Mouse (Mus musculus): ENCODE data around the gene Gm28308. TPM values are rescaled to one million over a fixed set of nuclear protein-coding genes. Genes with fewer than 3 reads are reported as not detected.

Gene Gm28308
- polyA plus RNA-seq, 1 experiment from 2014 or later = not detected

GRCm38 (mm10) chr6:52226569-52227257, 13.6 kb upstream of the Gm28308 start:
- H3K4me3 ChIP-seq = no peak overlapping the region
- H3K36me3 ChIP-seq = no peaks in the 10 kb centered on the region
- H3K4me1 ChIP-seq = peaks cover 19% of the 10 kb centered on the region
- H3K27ac ChIP-seq = no peak overlapping the region
- H3K9me3 ChIP-seq = no peaks in the 10 kb centered on the region
- H3K27me3 ChIP-seq (ENCODE audit: insufficient read depth, poor library complexity, severe bottlenecking) = peaks cover 99% of the 10 kb centered on the region
- DNase-seq (ENCODE audit: low spot score) = no peak
- 4% methylated on average over 26 of the region's 26 CpGs for WGBS

- DNase-seq (ENCODE audit: low spot score) = no peak
- Histone ChIP-seq H3K27ac (no peak overlapping the region), H3K36me3 (no peaks in the 10 kb centered on the region), H3K4me3 (peak overlapping the region; percentile 31; the same call in 1 of the 2 replicates), H3K9me3 (no peaks in the 10 kb centered on the region), H3K27me3 (ENCODE audit: insufficient read depth, poor library complexity, severe bottlenecking) (peaks cover 100% of the 10 kb centered on the region), H3K4me1 (peaks cover 25% of the 10 kb centered on the region)
- 2% methylated on average over 69 of the region's 69 CpGs for WGBS
Measured at GRCm38 (mm10) chr6:52225612-52226568, 12.8 kb upstream of the Gm28308 start.

GRCm38 (mm10) chr6:52224895-52225611, 11.9 kb upstream of the Gm28308 start:
- Histone ChIP-seq H3K27me3 (ENCODE audit: insufficient read depth, poor library complexity, severe bottlenecking) (peaks cover 100% of the 10 kb centered on the region), H3K4me1 (peaks cover 21% of the 10 kb centered on the region), H3K27ac (no peak overlapping the region), H3K9me3 (no peaks in the 10 kb centered on the region), H3K4me3 (peak overlapping the region; percentile 31), H3K36me3 (no peaks in the 10 kb centered on the region)
- WGBS = 1% methylated on average over 32 of the region's 36 CpGs
- DNase-seq (ENCODE audit: low spot score) = no peak

- no peak for DNase-seq (ENCODE audit: low spot score)
- 2% methylated on average over 24 of the region's 24 CpGs for WGBS
- Histone ChIP-seq H3K36me3 (no peaks in the 10 kb centered on the region), H3K9me3 (no peaks in the 10 kb centered on the region), H3K27me3 (ENCODE audit: insufficient read depth, poor library complexity, severe bottlenecking) (peaks cover 100% of the 10 kb centered on the region), H3K4me1 (peaks cover 20% of the 10 kb centered on the region), H3K27ac (no peak overlapping the region), H3K4me3 (peak overlapping the region; percentile 15; the same call in 1 of the 2 replicates)
Measured at GRCm38 (mm10) chr6:52223939-52224760, 11.0 kb upstream of the Gm28308 start.

- Histone ChIP-seq H3K4me1 (peaks cover 17% of the 10 kb centered on the region), H3K27ac (no peak overlapping the region), H3K9me3 (no peaks in the 10 kb centered on the region), H3K36me3 (no peaks in the 10 kb centered on the region), H3K27me3 (ENCODE audit: insufficient read depth, poor library complexity, severe bottlenecking) (peaks cover 100% of the 10 kb centered on the region), H3K4me3 (no peak overlapping the region)
- no peak for DNase-seq (ENCODE audit: low spot score)
- WGBS = 9% methylated on average over 13 of the region's 13 CpGs
Measured at GRCm38 (mm10) chr6:52222729-52223128, 9.6 kb upstream of the Gm28308 start.

- DNase-seq (ENCODE audit: low spot score) = no peak
- Histone ChIP-seq H3K9me3 (no peaks in the 10 kb centered on the region), H3K27me3 (ENCODE audit: insufficient read depth, poor library complexity, severe bottlenecking) (peaks cover 100% of the 10 kb centered on the region), H3K36me3 (no peaks in the 10 kb centered on the region), H3K4me1 (peaks cover 23% of the 10 kb centered on the region), H3K27ac (no peak overlapping the region), H3K4me3 (peak overlapping the region; percentile 57)
- WGBS = 5% methylated on average over 21 of the region's 21 CpGs
Measured at GRCm38 (mm10) chr6:52221993-52222685, 9.0 kb upstream of the Gm28308 start.

- peaks cover 28% of the 10 kb centered on the region for H3K4me1 ChIP-seq
- WGBS = under 1% methylated on average over 46 of the region's 46 CpGs
- H3K27me3 ChIP-seq (ENCODE audit: insufficient read depth, poor library complexity, severe bottlenecking) = peaks cover 100% of the 10 kb centered on the region
- no peaks in the 10 kb centered on the region for H3K9me3 ChIP-seq
- H3K36me3 ChIP-seq = no peaks in the 10 kb centered on the region
- no peak for DNase-seq (ENCODE audit: low spot score)
- H3K27ac ChIP-seq = no peak within 1 kb of the TSS
- H3K4me3 ChIP-seq = peak within 1 kb of the TSS; percentile 57
Measured at GRCm38 (mm10) chr6:52221337-52221992, 8.3 kb upstream of the Gm28308 start, which contains the start of gene Hoxa7. Gene Hoxa7, minus strand, starts transcription at chr6:52221854.

GRCm38 (mm10) chr6:52220865-52221310, 7.7 kb upstream of the Gm28308 start:
- Histone ChIP-seq H3K4me3 (peak overlapping the region; percentile 57), H3K9me3 (no peaks in the 10 kb centered on the region), H3K4me1 (peaks cover 27% of the 10 kb centered on the region), H3K27ac (no peak overlapping the region), H3K36me3 (no peaks in the 10 kb centered on the region), H3K27me3 (ENCODE audit: insufficient read depth, poor library complexity, severe bottlenecking) (peaks cover 100% of the 10 kb centered on the region)
- no peak for DNase-seq (ENCODE audit: low spot score)
- WGBS = 6% methylated on average over 12 of the region's 12 CpGs

- Histone ChIP-seq H3K9me3 (no peaks in the 10 kb centered on the region), H3K27ac (no peak overlapping the region), H3K4me3 (no peak overlapping the region), H3K36me3 (no peaks in the 10 kb centered on the region), H3K4me1 (peaks cover 26% of the 10 kb centered on the region), H3K27me3 (ENCODE audit: insufficient read depth, poor library complexity, severe bottlenecking) (peaks cover 100% of the 10 kb centered on the region)
- DNase-seq (ENCODE audit: low spot score) = no peak
- WGBS = 11% methylated on average over 32 of the region's 32 CpGs
Measured at GRCm38 (mm10) chr6:52220003-52220864, 7.1 kb upstream of the Gm28308 start.

GRCm38 (mm10) chr6:52219234-52219942, 6.2 kb upstream of the Gm28308 start:
- Histone ChIP-seq H3K9me3 (no peaks in the 10 kb centered on the region), H3K36me3 (no peaks in the 10 kb centered on the region), H3K27ac (no peak overlapping the region), H3K27me3 (ENCODE audit: insufficient read depth, poor library complexity, severe bottlenecking) (peaks cover 100% of the 10 kb centered on the region), H3K4me3 (no peak overlapping the region), H3K4me1 (peaks cover 26% of the 10 kb centered on the region)
- DNase-seq (ENCODE audit: low spot score) = no peak
- 20% methylated on average over 9 of the region's 9 CpGs for WGBS

Data from heart, embryonic 10.5 days (tissue).